Mouse (Mus musculus): ENCODE results near the gene Vps8.

Gene Vps8

GRCm38 (mm10) chr16:21478376-21478775, 55.5 kb downstream of the Vps8 start:
- DNase-seq (ENCODE audit: low read depth), result no peak

DNA sequence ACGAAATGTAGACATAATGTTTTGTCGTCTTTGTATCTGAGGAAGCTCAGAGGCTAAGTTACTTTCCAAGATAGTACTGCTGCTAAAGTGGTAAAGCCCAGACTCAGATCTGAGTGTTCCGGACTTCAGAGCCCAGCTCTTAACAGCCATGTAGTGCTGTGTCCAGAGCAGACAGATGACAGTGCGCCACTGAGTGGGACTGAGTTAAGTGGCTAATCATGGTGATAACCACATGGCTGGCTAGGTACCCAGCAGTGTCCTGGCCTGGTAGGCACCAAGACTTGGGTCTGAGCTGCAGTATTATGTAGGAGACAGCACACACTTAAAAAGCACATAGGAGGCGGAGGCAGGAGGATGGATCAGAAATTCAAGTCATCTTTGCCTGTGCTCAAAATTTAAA, 60.9 kb downstream of the Vps8 start:
- no peak for DNase-seq (ENCODE audit: low read depth)

DNA sequence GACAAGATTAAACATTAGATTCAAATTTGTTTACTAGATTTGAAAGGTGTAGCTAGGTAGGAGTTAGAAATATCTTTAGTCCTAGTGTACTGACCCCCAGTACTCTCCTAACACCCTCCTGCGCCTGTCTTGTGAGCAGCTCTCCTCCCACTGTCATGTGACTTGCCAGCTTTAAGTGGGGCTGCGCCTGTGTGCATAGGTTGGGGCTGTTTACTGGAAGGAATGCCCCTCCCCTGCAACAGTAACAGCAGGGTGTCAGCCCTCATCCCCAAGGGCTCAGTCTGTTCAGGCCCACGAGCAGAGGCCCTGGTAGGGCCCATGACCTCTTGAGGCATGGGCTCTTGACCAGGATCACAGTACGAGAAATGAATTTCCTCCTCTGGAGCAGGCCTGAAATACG, 62.8 kb downstream of the Vps8 start:
- DNase-seq (ENCODE audit: low read depth), result no peak

- DNase-seq (ENCODE audit: low read depth), result peak; percentile 78
Observed at GRCm38 (mm10) chr16:21488413-21488812, 65.5 kb downstream of the Vps8 start.

DNA sequence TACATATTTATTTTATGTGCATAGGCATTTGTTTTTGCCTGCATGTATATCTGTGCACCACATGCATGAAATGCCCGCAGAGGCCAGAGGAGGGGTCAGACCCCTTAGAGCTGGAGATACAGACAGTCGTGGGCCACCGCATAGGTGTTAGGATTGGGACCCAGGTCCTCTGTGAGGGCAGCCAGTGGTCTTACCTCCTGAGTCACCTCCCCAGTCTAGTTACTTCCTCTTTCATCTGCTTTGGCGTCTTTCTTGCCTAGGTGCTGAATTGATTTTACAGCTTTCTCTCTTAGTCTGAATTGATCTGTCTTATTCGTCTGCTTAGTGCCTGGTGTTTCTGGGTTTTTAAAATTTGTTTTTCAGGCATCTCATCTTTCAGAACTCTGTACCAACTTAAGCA, 69.4 kb downstream of the Vps8 start:
- no peak for DNase-seq (ENCODE audit: low read depth)

GRCm38 (mm10) chr16:21492894-21493293, 70.0 kb downstream of the Vps8 start:
- DNase-seq (ENCODE audit: low read depth), result no peak

DNA sequence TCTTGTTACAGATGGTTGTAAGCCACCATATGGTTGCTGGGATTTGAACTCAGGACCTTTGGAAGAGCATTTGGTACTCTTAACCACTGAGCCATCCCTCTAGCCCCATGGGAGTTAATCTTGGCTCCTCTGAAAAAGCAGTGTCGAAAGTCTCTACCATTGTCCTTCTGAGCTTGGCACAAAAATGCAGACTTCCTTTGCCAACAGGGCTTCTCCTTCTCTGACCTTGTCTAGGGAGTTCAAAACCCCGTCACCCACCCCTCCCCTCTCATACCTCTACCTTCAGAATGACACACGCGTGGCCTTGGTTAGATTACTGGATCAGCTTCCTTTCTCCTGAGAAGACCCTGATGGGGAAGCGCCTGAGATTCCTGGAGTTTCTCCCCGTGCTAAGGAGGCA, 71.8 kb downstream of the Vps8 start:
- no peak for DNase-seq (ENCODE audit: low read depth)

DNA sequence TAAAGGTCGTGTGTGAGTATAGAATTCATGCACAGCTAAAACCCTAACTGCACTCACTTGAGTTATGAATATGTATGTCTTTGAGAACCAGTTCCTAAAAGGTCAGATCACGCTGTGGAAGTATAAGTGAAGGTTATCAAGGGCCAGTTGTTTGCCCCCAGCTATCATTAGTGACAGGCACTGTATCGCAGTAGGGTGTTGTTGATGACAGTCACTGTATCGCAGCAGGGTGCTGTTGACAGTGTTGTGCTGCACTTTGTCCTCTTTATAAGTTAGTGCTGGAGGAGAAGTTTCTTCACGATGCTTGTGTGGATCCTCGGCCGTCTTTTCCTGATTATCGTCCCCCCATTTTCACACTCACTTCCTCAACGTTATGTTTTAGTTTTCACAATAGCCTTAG, 73.9 kb downstream of the Vps8 start:
- no peak for DNase-seq (ENCODE audit: low read depth)

DNA sequence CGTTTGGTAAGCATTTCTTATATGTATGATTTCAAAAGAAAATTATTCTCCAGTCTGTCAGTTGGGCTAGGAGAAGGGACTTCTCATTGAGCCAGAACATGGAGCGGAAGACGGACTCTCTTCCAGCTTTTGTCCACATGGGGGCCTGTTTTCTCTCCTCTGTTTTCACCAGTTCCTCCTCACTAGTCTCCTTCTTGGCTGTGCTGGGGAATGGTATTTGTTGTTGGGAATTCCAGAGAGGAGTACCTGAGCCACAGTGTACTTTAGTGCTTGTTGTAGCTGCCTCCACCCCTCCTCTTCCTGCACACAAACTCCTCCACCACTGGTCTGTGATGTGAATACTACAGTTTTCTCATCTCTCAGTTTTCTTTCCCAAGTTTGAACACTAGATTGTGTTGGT, 74.7 kb downstream of the Vps8 start:
- no peak for DNase-seq (ENCODE audit: low read depth)

DNA sequence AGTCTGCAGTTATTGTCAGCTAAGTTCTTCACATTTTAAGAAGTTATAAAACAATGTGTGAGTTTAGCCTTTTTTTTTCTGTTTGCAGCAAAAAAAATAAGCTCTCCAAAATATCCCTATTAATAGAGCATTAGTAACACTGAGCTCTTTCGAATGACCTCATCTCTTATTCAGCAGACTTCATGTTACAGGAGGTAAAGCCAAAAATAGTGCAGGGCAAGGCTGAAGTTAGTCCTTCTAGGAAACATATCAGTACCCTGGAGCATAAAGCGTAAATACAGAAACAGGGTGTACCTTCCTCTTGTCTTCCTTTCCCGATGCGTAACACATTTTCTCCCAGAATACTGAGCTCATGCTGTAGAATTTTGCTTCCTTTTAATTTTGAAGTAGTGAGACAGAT, 76.1 kb downstream of the Vps8 start:
- DNase-seq (ENCODE audit: low read depth), result peak; percentile 57

- peak; percentile 9 for DNase-seq (ENCODE audit: low read depth)
Observed at GRCm38 (mm10) chr16:21499656-21500055, 76.7 kb downstream of the Vps8 start.

GRCm38 (mm10) chr16:21518833-21519232, 95.9 kb downstream of the Vps8 start:
- DNase-seq (ENCODE audit: low read depth), result no peak

- DNase-seq (ENCODE audit: low read depth), result no peak
Observed at GRCm38 (mm10) chr16:21519785-21520184, 96.9 kb downstream of the Vps8 start.

DNA sequence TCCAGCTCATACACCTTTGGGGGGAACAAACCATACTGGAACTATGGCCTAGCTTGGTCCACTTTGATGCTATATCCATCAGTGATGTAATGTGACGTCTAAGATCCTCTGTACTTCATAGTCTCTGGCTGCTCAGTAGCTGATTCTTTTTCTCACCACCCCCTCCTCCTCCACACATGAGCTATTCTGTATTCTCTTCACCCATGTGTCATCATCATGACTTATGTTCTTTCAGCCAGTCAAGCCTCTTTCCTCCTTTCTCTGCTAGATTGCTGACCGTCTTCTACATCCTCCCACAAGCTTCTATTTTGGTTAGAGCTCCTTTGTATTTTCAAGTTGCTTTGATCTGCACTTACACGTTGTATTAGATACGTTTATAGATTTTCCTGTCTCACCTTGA, 100.8 kb downstream of the Vps8 start:
- DNase-seq (ENCODE audit: low read depth), result no peak

DNA sequence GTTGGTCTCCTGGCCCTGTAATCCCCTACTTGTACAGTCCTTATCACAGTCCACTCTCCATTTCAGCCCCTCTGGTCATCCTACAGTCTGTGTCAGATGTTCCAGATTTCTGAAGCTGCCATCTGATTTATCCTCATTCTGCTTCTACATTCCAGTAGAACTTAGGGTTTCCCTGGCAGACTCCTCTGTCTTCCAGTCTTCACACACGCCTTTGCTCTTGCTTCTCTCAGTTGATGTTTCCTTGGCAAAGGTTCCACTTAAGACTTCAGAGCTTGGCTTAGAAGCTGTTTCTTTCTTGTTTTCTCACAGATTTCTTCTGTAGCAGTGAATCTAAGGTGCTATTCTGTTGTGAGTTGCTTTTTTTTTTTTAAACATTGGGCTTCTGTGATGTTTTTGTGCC, 102.5 kb downstream of the Vps8 start:
- DNase-seq (ENCODE audit: low read depth), result no peak

- DNase-seq (ENCODE audit: low read depth), result no peak
Observed at GRCm38 (mm10) chr16:21527271-21528007, 104.5 kb downstream of the Vps8 start.

GRCm38 (mm10) chr16:21533503-21533902, 110.6 kb downstream of the Vps8 start:
- no peak for DNase-seq (ENCODE audit: low read depth)

GRCm38 (mm10) chr16:21536240-21537005, 113.5 kb downstream of the Vps8 start:
- DNase-seq (ENCODE audit: low read depth), result peak; percentile 2

DNA sequence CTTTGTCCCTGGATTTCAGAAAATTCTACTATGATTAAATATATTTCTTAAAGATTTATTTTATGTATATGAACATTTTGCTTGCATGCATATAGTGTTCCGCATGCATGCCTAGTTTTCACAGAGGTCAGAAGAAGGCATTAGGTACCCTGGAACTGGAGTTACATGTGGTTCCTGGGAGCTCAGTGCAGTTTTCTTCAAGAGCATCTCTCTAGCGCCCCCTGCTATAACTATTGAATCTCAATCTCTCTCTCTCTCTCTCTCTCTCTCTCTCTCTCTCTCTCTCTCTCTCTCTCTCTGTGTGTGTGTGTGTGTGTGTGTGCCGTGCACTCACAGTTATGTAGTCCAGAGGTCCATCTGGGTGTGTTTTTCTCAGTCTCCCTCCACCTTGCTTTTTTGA, 114.4 kb downstream of the Vps8 start:
- peak; percentile 22 for DNase-seq (ENCODE audit: low read depth)

DNA sequence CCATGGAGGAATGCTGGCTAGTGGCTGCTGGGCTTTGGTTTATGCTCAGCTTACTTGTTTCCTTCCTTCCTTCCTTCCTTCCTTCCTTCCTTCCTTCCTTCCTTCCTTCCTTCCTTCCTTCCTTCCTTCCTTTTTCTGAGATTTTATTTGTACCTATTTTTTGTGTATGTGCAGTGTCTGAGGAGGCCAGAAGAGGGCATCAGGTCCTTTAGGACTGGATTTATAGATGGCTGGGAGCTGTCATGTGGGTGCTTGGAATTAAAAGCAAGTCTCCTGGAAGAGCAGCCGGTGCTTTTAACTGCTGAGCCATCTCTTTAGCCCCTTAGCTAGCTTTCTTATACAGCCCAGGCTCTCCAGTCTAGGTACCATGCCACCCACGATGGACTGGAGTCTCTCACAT, 116.0 kb downstream of the Vps8 start:
- DNase-seq (ENCODE audit: low read depth), result peak; percentile 49

- no peak for DNase-seq (ENCODE audit: low read depth)
Observed at GRCm38 (mm10) chr16:21542559-21542958, 119.6 kb downstream of the Vps8 start.

DNA sequence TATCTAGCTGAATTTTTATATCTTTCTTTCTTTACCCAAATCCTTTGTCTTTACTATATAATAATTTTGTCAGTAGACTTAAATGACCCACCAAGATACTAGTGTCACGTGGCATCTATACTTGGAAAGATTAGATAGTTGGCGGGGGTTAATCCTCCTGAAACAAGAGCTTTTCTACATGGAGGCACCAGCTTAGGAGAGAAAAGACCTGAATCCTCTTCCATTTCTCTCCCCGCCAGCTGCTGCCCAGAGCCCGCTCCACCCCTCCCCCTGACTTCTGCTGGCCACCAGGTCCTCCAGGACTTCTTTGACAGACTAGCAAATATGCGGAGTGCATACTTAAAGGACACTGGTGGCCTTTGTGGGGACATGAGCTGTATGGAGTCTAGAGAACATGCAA, 124.5 kb downstream of the Vps8 start:
- DNase-seq (ENCODE audit: low read depth), result no peak

DNA sequence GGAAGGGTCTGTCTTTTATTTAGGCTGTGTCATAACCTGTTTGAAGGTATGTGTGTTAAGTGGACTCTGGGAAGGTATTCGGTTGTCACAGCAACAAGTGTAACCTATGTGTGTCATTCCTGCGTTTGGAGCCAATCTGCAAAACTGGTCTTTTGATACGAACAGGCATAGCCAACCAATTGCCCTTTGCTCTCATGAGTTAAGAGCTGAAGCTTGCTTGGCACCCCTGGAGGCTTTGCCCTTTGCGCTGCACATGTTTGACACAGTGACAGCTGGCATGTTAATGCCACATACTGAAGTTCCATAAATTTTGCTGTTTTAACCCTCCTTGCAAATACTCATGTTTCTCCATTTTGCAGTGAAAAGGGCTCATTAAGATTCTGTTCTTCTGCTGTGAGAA, 126.8 kb downstream of the Vps8 start:
- no peak for DNase-seq (ENCODE audit: low read depth)

DNA sequence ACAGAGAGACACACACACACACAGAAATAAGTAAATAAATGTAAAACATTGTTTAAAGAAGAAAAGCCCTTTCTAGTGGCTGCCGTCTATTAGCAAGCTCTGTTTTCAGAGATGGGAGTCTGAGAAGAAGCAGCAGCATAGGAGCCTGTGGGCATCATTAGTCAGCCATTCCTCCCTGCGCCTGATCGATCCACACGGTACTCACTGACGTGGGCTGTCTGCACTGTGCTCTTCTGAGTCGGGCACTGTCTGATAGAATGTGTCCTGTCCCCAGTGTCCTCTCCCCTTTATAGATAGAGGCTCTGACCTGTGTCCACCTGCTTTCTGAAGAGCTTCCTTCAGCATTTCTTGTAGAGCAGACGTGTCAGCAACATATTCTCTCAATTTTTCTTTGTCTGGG, 127.5 kb downstream of the Vps8 start:
- no peak for DNase-seq (ENCODE audit: low read depth)

Measured in NIH3T3 (cell line).